Mouse (Mus musculus) left cerebral cortex, adult 2 months (tissue): Measurements from ENCODE around the gene Gpr68. TPM values are rescaled to one million over a fixed set of nuclear protein-coding genes. Genes with fewer than 3 reads are reported as not detected.

Experiments used
- DNase-seq, 2 experiments: peaks; one replicate each; pipeline ENCODE4 v3.0.0; 2021 to 2022; ENCODE audit warnings: low spot score in 2 of 2, mixed read lengths in 1 of 2; ENCODE audit errors: extremely low spot score in 1 of 2
- H3K27ac ChIP-seq: fragments of 200-600 bp; 2 replicates; pipeline ENCODE4 v1.8.1; 2022
- H3K4me3 ChIP-seq: fragments of 200-600 bp; 2 replicates; pipeline ENCODE4 v1.8.1; 2022
- CTCF ChIP-seq: fragments of 200-600 bp; IDR thresholded peaks from 2 replicates; pipeline ENCODE4 v1.8.1; 2022; ENCODE audit warnings: antibody characterized with exemption, mild to moderate bottlenecking, moderate library complexity
- intact Hi-C: fragments of 180-260 bp; cut with DNase I; formaldehyde crosslinking; loops from one replicate; pipeline ENCODE4 v1.15.1; 2025
- total RNA-seq, 2 experiments: library from RNA; stranded (reverse); gene quantifications; 2 replicates each; pipeline ENCODE4 v1.2.3; 2021

The Gpr68 gene
- total RNA-seq, 2 experiments from 2014 or later, result 14.0 to 15.6 TPM

DNA sequence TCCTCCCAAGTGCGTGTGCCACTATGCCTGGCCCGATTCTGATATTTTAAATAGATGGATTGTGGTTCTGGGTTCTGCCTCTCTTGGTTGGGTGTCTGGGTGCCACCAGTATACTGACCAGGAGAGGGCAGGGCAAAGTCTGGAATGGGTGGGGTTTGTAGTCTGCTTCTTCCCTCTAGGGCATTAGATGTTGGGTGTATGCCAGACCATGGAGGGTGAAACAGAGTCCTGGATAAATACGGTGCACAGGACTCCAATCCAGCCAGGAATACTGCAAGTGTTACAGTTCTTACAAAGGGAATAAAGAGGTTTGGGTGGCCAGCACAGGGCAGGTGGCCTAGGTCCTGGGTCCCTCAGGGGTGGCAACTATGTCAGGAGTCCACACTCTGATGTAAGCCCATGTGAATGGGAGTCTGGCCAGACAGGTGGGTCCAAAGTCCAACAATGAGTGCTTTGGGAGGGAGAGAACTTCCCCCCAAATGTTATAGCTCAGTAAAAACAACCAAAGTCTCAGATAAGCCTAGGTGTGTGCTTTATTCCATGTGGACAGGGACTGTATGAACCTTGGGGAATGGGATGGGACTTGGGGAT, 45.0 kb downstream of the Gpr68 start:
- no peak for DNase-seq
- intact Hi-C loops, result no loop called here
- TF ChIP-seq CTCF, result no peak
- Histone ChIP-seq H3K27ac (no peak overlapping the region), H3K4me3 (no peak overlapping the region)

DNA sequence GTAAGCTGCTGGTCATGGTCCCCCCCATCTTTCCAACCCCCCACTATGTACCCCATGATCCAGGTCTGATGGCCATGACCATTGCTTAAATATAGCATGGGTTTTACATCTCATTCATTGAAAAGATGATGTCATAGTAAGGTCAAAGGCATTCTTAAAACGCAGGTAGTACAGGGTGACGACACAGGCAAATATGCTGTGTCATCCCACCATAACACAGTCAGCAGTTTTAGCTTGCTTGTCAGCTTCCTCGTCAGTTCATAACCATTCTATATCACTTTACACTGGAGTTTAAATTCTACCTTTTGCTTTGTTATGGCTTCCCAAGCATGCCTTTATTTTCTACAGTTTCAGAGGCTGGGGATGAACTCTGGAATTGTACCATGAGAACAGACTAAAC, 45.7 kb downstream of the Gpr68 start:
- no peak overlapping the region for H3K4me3 ChIP-seq
- TF ChIP-seq CTCF, result no peak
- intact Hi-C loops, result no loop called here

DNA sequence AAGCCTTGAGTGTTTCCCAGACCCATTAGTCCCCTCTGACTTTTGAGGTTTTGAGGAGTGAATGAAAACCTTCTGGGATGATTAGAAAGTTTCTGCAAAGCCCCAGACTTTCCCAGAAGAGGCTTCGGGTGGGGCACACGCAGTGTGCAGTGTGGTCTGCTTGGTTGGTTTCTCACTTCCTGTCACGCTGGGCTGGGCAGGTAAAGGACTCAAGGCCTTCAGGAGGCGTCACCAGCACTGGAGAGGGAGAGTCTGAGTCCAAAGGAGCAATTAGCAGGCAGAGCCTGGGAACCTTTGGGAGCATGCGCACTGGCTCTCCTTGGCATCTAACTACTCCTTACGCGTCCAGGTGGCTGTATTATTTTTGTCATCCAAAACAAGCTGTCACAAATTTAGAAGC, 50.2 kb downstream of the Gpr68 start:
- DNase-seq, result no peak
- no peak for TF ChIP-seq CTCF
- intact Hi-C loops, result no loop called here
- Histone ChIP-seq H3K27ac (no peak overlapping the region), H3K4me3 (no peak overlapping the region)

More for the DNA sequence above, 45.7 kb downstream of the Gpr68 start:
- no peak for DNase-seq
- H3K27ac ChIP-seq, result no peak overlapping the region

DNA sequence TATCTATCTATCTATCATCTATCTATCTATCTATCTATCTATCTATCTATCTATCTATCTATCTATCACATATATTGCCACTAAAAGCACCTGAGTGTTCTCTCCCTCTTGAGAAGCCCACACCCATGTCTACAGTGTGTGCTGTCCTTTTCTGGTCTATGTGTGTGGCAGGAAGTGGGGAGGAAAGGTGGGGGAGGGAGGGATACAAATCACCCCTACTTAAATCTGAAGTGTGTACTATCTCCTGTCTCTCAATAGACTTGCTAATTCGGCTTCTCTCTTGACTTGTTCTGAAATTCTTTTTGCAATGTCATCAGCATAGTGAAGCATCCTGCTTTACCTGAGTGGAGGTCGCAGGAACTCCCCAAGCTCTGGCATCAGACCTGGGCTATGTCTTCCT, 51.7 kb downstream of the Gpr68 start:
- no peak for DNase-seq
- Histone ChIP-seq H3K27ac (no peak overlapping the region), H3K4me3 (no peak overlapping the region)
- intact Hi-C loops, result no loop called here
- TF ChIP-seq CTCF, result no peak

DNA sequence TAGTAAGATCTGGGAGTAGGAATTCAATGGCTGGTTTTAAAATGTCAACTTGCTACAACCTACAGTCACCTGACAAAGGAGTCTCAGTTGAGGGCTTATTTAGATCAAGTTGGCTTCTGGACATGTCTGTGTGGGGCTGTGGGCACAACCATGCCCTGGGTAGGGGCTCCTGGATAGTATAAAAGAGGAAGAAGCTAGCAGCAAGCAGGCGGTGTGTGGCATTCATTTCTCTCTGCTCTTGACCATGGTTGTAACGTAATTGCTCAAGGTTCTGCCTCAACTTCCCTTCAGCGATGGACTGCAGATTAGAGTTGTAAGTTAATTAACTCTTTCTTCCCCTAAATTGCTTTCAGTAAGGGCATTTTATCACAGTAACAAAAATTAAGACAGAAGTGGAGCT, 55.6 kb downstream of the Gpr68 start:
- no peak for DNase-seq
- no peak overlapping the region for H3K27ac ChIP-seq
- intact Hi-C loops, result no loop called here
- TF ChIP-seq CTCF, result no peak
- no peak overlapping the region for H3K4me3 ChIP-seq

DNA sequence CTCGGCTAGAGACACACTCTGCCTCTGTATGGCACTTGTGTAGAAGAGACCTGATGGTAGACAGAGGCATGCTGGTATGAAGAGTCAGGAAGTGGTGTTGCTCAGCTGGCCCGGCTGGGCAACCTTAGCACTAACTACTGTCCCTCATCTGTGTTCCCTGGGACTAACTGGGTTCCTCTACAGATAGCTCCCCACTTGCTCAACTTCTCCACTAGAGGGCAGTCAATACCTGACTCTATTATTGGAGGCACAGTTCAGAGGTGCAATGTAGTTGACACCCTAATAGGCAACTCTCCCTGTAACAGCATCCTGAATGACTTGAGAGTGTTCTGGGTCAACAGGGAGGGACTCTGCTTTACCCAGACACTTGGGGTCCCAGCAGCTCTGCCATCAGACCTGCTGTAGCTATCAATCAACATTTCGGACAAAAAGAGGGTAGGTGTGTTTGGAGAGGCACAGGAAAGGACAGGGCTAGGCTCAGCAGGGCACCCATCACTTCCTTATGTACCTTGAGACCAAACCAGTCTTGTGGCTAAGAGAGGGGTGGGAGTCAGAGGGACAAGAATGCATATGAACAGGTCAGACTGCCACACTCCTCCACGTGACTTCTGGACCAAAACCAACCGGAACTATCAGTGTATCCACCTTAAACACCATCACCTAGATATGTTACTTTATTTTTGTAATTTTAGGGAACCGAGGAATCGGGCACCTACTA, 58.4 kb downstream of the Gpr68 start:
- no peak overlapping the region for H3K27ac ChIP-seq
- H3K4me3 ChIP-seq, result no peak overlapping the region
- DNase-seq, result peak; percentile 27 to 41
- peak; percentile 95 for TF ChIP-seq CTCF
- intact Hi-C loops, result loop anchor here (1.0 kb wide), 1 partner anchor 77 kb away; no protein-coding TSS in a partner anchor

DNA sequence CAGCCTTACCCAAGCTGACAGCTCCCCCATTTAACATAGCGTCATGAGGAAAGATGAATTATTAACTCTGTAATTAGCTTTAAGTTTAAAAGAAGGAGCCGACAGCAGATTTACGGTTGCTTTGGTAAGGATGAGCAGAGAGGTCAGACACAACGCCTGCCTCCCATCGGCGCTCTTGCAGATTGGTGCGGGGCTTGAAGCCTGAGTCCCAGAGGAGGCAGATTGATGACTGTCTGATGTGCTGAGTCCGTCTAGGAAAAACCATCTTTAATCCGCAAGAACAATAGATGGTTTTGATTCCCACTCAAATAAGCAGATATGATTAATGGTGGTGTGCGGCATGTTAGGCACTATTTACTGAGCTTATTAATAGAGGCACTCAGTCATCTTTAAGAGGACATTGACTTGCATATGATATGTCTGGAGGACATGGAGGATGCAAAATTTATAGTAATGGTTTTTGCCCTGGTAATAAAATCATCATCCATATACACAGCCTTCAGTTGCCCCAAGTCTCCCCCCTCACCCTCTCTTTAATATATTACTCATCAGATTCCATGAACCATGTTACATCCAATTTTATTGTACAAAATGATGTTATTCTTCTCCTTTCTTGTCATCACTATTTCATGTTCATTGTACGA, 60.4 kb downstream of the Gpr68 start:
- Histone ChIP-seq H3K4me3 (no peak overlapping the region), H3K27ac (no peak overlapping the region)
- no peak for TF ChIP-seq CTCF
- intact Hi-C loops, result no loop called here
- DNase-seq, result no peak

DNA sequence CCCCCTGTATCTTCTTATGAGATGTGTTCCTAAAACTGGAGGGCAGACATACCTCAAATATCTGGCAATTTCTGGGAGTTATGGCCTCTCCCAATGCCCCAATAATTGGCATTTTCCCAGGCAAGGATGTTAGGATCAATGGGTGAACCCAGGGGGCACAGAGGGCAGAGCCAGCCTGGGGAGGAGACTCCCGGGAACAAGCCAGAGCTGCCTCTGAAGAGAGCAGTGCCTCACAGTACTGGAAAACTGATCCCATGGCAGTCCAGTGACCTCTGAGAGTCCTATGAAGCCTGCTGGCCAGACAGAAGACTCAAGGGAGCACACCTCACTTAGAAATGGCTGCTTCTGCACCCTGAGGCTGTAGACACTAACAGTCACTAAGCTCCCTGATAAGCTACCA, 61.4 kb downstream of the Gpr68 start:
- intact Hi-C loops, result no loop called here
- Histone ChIP-seq H3K4me3 (no peak overlapping the region), H3K27ac (no peak overlapping the region)
- DNase-seq, result no peak
- no peak for TF ChIP-seq CTCF

DNA sequence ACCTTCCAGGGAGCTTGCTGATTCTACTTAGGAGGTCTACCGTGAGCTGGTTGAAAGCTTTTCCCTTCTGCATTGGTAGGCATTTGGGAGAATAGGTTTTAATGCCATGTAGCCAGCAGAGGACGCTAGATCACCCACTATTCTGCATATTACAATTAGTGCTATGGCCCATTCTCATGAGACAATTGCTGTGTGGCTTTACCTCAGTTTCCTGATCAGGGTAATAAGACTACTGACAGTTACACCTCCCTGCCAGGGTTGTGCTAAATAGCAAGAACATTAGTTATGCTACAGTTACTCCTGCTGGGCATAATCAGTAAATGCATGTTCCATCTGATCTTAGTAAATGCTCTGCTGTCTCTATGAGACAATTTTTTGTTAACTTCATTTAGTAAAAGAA, 62.2 kb downstream of the Gpr68 start:
- peak; percentile 33 for TF ChIP-seq CTCF
- H3K27ac ChIP-seq, result no peak overlapping the region
- no peak for DNase-seq
- intact Hi-C loops, result no loop called here
- H3K4me3 ChIP-seq, result no peak overlapping the region

DNA sequence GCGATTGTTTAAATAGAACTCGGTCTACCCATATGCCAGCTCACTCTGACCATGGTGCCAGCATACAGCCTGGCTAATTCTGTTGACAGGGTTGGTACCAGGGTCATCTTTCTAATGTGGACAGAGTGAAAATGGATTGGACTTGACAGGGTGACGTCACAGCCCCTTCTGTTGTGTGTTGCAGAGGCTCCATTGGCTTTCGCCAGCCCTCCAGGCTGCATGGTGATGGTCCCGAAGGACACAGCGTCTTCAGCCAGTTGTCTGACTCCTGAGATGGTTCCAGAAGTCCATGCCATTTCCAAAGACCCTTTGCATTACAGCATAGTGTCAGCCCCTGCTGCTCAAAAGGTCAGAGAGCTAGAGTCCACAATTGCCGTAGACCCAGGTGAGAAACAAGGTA, 63.5 kb downstream of the Gpr68 start:
- no peak for DNase-seq
- Histone ChIP-seq H3K4me3 (no peak overlapping the region), H3K27ac (no peak overlapping the region)
- intact Hi-C loops, result loop anchor here (5.0 kb wide), 1 partner anchor 677 kb away; no protein-coding TSS in a partner anchor
- no peak for TF ChIP-seq CTCF

DNA sequence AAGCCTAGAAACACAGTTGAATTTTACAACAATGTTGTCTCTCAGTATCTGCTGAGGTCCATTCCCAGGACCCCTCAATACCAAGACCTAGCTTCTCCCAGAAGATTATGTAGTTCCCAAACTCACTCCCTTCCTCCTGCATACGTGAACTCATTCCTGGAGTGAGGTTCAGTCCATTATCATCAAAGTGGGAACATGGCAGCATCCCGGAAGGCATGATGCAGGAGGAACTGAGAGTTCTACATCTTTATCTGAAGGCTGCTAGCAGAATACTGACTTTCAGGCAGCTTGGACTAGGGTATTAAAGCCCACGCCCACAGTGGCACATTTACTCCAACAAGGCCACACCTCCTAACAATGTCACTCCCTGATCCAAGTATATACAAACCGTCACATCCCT, 64.8 kb downstream of the Gpr68 start:
- intact Hi-C loops, result loop anchor here (5.0 kb wide), 1 partner anchor 676 kb away; no protein-coding TSS in a partner anchor
- no peak for TF ChIP-seq CTCF
- no peak overlapping the region for H3K27ac ChIP-seq
- H3K4me3 ChIP-seq, result no peak overlapping the region
- DNase-seq, result no peak

DNA sequence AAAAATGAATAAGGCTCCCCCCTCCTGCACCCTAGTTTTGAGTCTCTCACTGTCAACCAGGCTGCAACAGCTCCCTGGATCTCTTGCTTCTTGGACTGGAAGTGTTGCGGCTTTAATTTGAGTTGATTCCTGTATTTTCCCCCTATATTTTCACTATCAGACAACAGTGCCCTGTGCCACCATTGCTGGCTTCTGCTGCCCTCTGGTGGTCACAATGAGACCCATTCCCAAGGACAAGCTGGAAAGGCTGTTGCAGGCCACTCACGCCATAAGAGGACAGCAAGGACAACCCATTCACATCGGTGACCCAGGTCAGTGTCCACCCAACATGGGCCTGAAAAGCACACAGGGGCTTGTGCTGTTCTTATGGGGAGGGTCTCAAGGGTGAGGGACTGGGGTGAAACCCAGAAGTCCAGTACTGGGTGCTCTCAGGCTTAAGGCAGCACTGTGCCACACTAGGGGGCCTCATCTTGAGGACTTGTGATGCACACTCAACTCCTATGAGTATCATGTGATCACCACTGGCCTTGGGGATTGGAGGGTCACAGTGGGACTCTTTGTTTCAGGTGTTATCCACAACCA, 66.7 kb downstream of the Gpr68 start:
- Histone ChIP-seq H3K4me3 (no peak overlapping the region), H3K27ac (no peak overlapping the region)
- peak; percentile 77 to 86 for DNase-seq
- peak; percentile 95 for TF ChIP-seq CTCF
- intact Hi-C loops, result loop anchor here (1.0 to 5.0 kb wide), 5 partner anchors 117 to 674 kb away; no protein-coding TSS in a partner anchor
